ENCODE assay signal across 23 mouse cellular contexts in the genomic region with DNA sequence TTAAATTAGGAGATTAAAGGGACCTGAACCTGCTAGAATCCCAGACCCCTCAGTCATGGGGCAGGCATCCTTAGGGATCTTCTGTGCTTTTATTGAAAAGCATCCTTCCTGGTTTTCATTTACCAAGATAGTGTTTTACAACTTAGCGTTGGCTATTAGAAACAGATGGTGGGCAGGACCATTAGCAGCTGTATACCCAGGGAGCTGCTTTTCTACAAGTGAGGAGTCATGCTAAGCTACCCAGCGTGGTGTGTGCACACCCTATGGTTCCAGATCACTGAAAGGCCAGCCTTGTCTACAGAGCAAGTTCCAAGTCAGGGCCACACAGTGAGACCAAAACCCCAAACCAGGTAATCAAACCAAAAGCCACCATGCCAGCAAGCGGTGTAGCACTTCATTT. TPM values are rescaled to one million over a fixed set of nuclear protein-coding genes. Genes with fewer than 3 reads are reported as not detected.
DNase-seq lines count a peak whose midpoint lies in the region; ATAC-seq lines count a peak whose summit lies in the region.
"Had no signal": no experiment of that assay in that cellular context is flagged by ENCODE, and none has a peak within 500 bp of the region (broad histone marks: within the 10 kb centered on the region; RNA-seq: fewer than 3 reads in every experiment).

No protein-coding gene starts in this region.

- H3K27ac ChIP-seq in limb, embryonic 12.5 days, result 0 out of 2 replicates have a peak overlapping the region, but pooled peaks have one; percentile 29
- no peak overlapping the region for H3K27ac ChIP-seq in limb, embryonic 10.5 days
- H3K27ac ChIP-seq in embryonic facial prominence, embryonic 15.5 days (replicated peaks), result peak overlapping the region; percentile 59; the same call in 1 of the 2 replicates
- no peak overlapping the region for H3K27ac ChIP-seq in midbrain, embryonic 13.5 days
- H3K27ac ChIP-seq: forebrain, embryonic 13.5 days; gastrocnemius, adult 2 months; heart, embryonic 13.5 days; hindbrain, embryonic 15.5 days had no signal

- ATAC-seq in limb, embryonic 12.5 days (ENCODE audit: insufficient number of reproducible peaks, insufficient read depth, low FRiP score, low TSS enrichment, low read depth), result no peak
- ATAC-seq in embryonic facial prominence, embryonic 15.5 days (ENCODE audit: insufficient number of reproducible peaks, low FRiP score, low TSS enrichment, low read depth), result no peak
- no peak for ATAC-seq in midbrain, embryonic 13.5 days
- ATAC-seq: activated CD4-positive, CD25-positive, alpha-beta regulatory T cell, adult 4 months; forebrain, embryonic 13.5 days; intestine, embryonic 16.5 days; Patski had no signal

- WGBS in limb, embryonic 12.5 days, result 36% methylated on average over 3 of the region's 3 CpGs
- 44% methylated on average over 3 of the region's 3 CpGs for WGBS in limb, embryonic 10.5 days
- 45% methylated on average over 3 of the region's 3 CpGs for WGBS in embryonic facial prominence, embryonic 15.5 days
- 88% methylated on average over 3 of the region's 3 CpGs for whole genome bisulfite sequencing in midbrain, embryonic 13.5 days

- DNase-seq in embryo, embryonic 10 days (ENCODE audit: low spot score), result peak; percentile 41
- DNase-seq in embryo, embryonic 11 days, result no peak
- no peak for DNase-seq in limb, embryonic 10.5 days (ENCODE audit: low spot score)
- DNase-seq in cerebellum, adult 9-10 months, result no peak
- DNase-seq: adrenal gland, postnatal 14 days; cerebellum, adult 11-12 months; cerebellum, adult 9-11 months; cerebellum, postnatal 36 days; gastrocnemius, adult 2 months; gastrocnemius, postnatal 25 days; heart, adult 11 months; heart, postnatal 36 days had no signal

- no peak overlapping the region for H3K4me2 ChIP-seq in limb, embryonic 12.5 days
- H3K4me2 ChIP-seq in embryonic facial prominence, embryonic 15.5 days (replicated peaks), result no peak overlapping the region
- no peak overlapping the region for H3K4me2 ChIP-seq in midbrain, embryonic 13.5 days (replicated peaks)
- H3K4me2 ChIP-seq: forebrain, embryonic 13.5 days; heart, embryonic 13.5 days; hindbrain, embryonic 15.5 days had no signal

- no peak overlapping the region for H3K4me3 ChIP-seq in limb, embryonic 12.5 days (replicated peaks)
- H3K4me3 ChIP-seq in limb, embryonic 10.5 days, result no peak overlapping the region
- no peak overlapping the region for H3K4me3 ChIP-seq in embryonic facial prominence, embryonic 15.5 days (replicated peaks)
- no peak overlapping the region for H3K4me3 ChIP-seq in midbrain, embryonic 13.5 days (replicated peaks)
- H3K4me3 ChIP-seq: forebrain, embryonic 13.5 days; gastrocnemius, adult 2 months; heart, embryonic 13.5 days; hindbrain, embryonic 15.5 days had no signal

- no peaks in the 10 kb centered on the region for H3K9me3 ChIP-seq in limb, embryonic 12.5 days
- H3K9me3 ChIP-seq in limb, embryonic 10.5 days (replicated peaks), result no peaks in the 10 kb centered on the region
- H3K9me3 ChIP-seq in embryonic facial prominence, embryonic 15.5 days (replicated peaks), result no peaks in the 10 kb centered on the region
- no peaks in the 10 kb centered on the region for H3K9me3 ChIP-seq in midbrain, embryonic 13.5 days
- H3K9me3 ChIP-seq: forebrain, embryonic 13.5 days; heart, embryonic 13.5 days; hindbrain, embryonic 15.5 days had no signal

- H3K9ac ChIP-seq in limb, embryonic 12.5 days (replicated peaks), result no peak overlapping the region
- H3K9ac ChIP-seq in embryonic facial prominence, embryonic 15.5 days, result no peak overlapping the region
- no peak overlapping the region for H3K9ac ChIP-seq in midbrain, embryonic 13.5 days (replicated peaks)
- H3K9ac ChIP-seq: forebrain, embryonic 13.5 days; heart, embryonic 13.5 days; hindbrain, embryonic 15.5 days had no signal

- H3K27me3 ChIP-seq in limb, embryonic 12.5 days, result no peaks in the 10 kb centered on the region
- H3K27me3 ChIP-seq in limb, embryonic 10.5 days (ENCODE audit: low read depth, poor library complexity, severe bottlenecking), result no peaks in the 10 kb centered on the region
- H3K27me3 ChIP-seq in embryonic facial prominence, embryonic 15.5 days, result no peaks in the 10 kb centered on the region
- no peaks in the 10 kb centered on the region for H3K27me3 ChIP-seq in midbrain, embryonic 13.5 days
- H3K27me3 ChIP-seq: forebrain, embryonic 13.5 days; heart, embryonic 13.5 days; hindbrain, embryonic 15.5 days; Patski had no signal

- peaks cover 56% of the 10 kb centered on the region for H3K36me3 ChIP-seq in limb, embryonic 12.5 days
- peaks cover 71% of the 10 kb centered on the region for H3K36me3 ChIP-seq in limb, embryonic 10.5 days
- peaks cover 21% of the 10 kb centered on the region; the same call in 1 of the 2 replicates for H3K36me3 ChIP-seq in embryonic facial prominence, embryonic 15.5 days
- peaks cover 46% of the 10 kb centered on the region for H3K36me3 ChIP-seq in midbrain, embryonic 13.5 days

- H3K4me1 ChIP-seq in limb, embryonic 12.5 days (replicated peaks), result peaks cover 23% of the 10 kb centered on the region
- H3K4me1 ChIP-seq in limb, embryonic 10.5 days, result peaks cover 28% of the 10 kb centered on the region
- H3K4me1 ChIP-seq in embryonic facial prominence, embryonic 15.5 days, result peaks cover 10% of the 10 kb centered on the region
- peaks cover 17% of the 10 kb centered on the region for H3K4me1 ChIP-seq in midbrain, embryonic 13.5 days (replicated peaks)

RNA-seq across cellular contexts. Expression of gene Rnf7, which starts 6.1 kb away (rescaled TPM):
- 241 and 247 TPM in 2 replicates for polyA plus RNA-seq in limb, embryonic 12.5 days (2016; fragmentation: Nextera tagmentation; extraction: Ambion mirVana)
- polyA plus RNA-seq in limb, embryonic 10.5 days (2016; fragmentation: Nextera tagmentation; extraction: Ambion mirVana), result 257 and 265 TPM in 2 replicates
- 205 and 210 TPM in 2 replicates for polyA plus RNA-seq in embryonic facial prominence, embryonic 15.5 days (2015; fragmentation: Nextera tagmentation; extraction: Ambion mirVana)
- 239 and 266 TPM in 2 replicates for polyA plus RNA-seq in midbrain, embryonic 13.5 days (2015; fragmentation: Nextera tagmentation; extraction: Ambion mirVana)

RNA-seq across cellular contexts. Expression of gene Gm28729, which starts 52.7 kb away (rescaled TPM):
- polyA plus RNA-seq in limb, embryonic 12.5 days (2016; fragmentation: Nextera tagmentation; extraction: Ambion mirVana), result not detected in 2 replicates
- not detected in 2 replicates for polyA plus RNA-seq in limb, embryonic 10.5 days (2016; fragmentation: Nextera tagmentation; extraction: Ambion mirVana)
- polyA plus RNA-seq in embryonic facial prominence, embryonic 15.5 days (2015; fragmentation: Nextera tagmentation; extraction: Ambion mirVana), result 1.0 and 2.4 TPM in 2 replicates
- 0.10 TPM in 1 of 2 replicates, not detected in the other for polyA plus RNA-seq in midbrain, embryonic 13.5 days (2015; fragmentation: Nextera tagmentation; extraction: Ambion mirVana)
- polyA plus RNA-seq: activated CD4-positive, CD25-positive, alpha-beta regulatory T cell, adult 4 months; C2C12; heart, embryonic 13.5 days; heart, postnatal 0 days; intestine, embryonic 16.5 days; Patski had no signal

Comparison
In these comparisons a context has a peak if more than half of its experiments do, and no peak if none do; other contexts are left out.
1. H3K27ac ChIP-seq: peak in limb, embryonic 12.5 days (single experiment) and embryonic facial prominence, embryonic 15.5 days (single experiment); none in limb, embryonic 10.5 days (single experiment) and midbrain, embryonic 13.5 days (single experiment).